In genomic region chr14:122983226-122984215, GRCm38 (mm10) we compare ENCODE assay signal across 8 mouse cellular contexts. TPM values are rescaled to one million over a fixed set of nuclear protein-coding genes. Genes with fewer than 3 reads are reported as not detected.
DNase-seq lines count a peak whose midpoint lies in the region; ATAC-seq lines count a peak whose summit lies in the region.

TSS of gene Tmtc4 (minus strand) at chr14:122984035.

- intact Hi-C loops in heart, postnatal 14 days (cut with DNase I): loop anchor here (1.0 to 10.0 kb wide), 2 partner anchors 19 to 499 kb away; no protein-coding TSS in a partner anchor

- no peaks in the 10 kb centered on the region for H3K36me3 ChIP-seq in forebrain, embryonic 14.5 days (ENCODE audit: control insufficient read depth, insufficient read depth, low read length)
- H3K36me3 ChIP-seq in neural tube, embryonic 15.5 days: no peaks in the 10 kb centered on the region

- H3K4me1 ChIP-seq in forebrain, embryonic 14.5 days (ENCODE audit: control insufficient read depth, insufficient read depth, low read length): peaks cover 18% of the 10 kb centered on the region
- H3K4me1 ChIP-seq in neural tube, embryonic 15.5 days: peaks cover 32% of the 10 kb centered on the region

- under 1% methylated on average over 45 of the region's 54 CpGs for WGBS in forebrain, embryonic 14.5 days
- under 1% methylated on average over 50 of the region's 54 CpGs for WGBS in neural tube, embryonic 15.5 days

- peak within 1 kb of the TSS; percentile 85 for H3K9ac ChIP-seq in forebrain, embryonic 14.5 days (ENCODE audit: low read length)
- peak within 1 kb of the TSS; percentile 78 for H3K9ac ChIP-seq in neural tube, embryonic 15.5 days (replicated peaks)

- DNase-seq in ES-CJ7 (ENCODE audit: low read depth, low spot score): peak; percentile 94
- DNase-seq in cerebellum, adult 11 months: peak; percentile 92
- DNase-seq in forebrain, embryonic 14.5 days (ENCODE audit: low spot score): peak; percentile 98
- DNase-seq in heart, postnatal 14 days: peak; percentile 95
- peak; percentile 95 for DNase-seq in layer of hippocampus, adult 11-12 months (ENCODE audit: low spot score)
- DNase-seq in lung, adult 18-20 months: peak; percentile 97
- peak; percentile 91 to 94 for DNase-seq in thymus, adult 18-20 months

- peak within 1 kb of the TSS; percentile 92 for H3K27ac ChIP-seq in forebrain, embryonic 14.5 days (ENCODE audit: low read depth, low read length)
- peak within 1 kb of the TSS; percentile 94 for H3K27ac ChIP-seq in neural tube, embryonic 15.5 days (replicated peaks)

- no peaks in the 10 kb centered on the region for H3K9me3 ChIP-seq in forebrain, embryonic 14.5 days (replicated peaks; ENCODE audit: control insufficient read depth, low read length)
- no peaks in the 10 kb centered on the region for H3K9me3 ChIP-seq in neural tube, embryonic 15.5 days (replicated peaks)

- peak within 1 kb of the TSS; percentile 82 for H3K4me3 ChIP-seq in forebrain, embryonic 14.5 days (ENCODE audit: low read depth, low read length)
- peak within 1 kb of the TSS; percentile 82 for H3K4me3 ChIP-seq in neural tube, embryonic 15.5 days (replicated peaks)

- no peaks in the 10 kb centered on the region for H3K27me3 ChIP-seq in forebrain, embryonic 14.5 days (replicated peaks; ENCODE audit: control insufficient read depth, insufficient read depth, low read length)
- no peaks in the 10 kb centered on the region for H3K27me3 ChIP-seq in neural tube, embryonic 15.5 days (replicated peaks)

- peak; percentile 99 for ATAC-seq in forebrain, embryonic 14.5 days
- peak; percentile 99 for ATAC-seq in neural tube, embryonic 15.5 days (ENCODE audit: low FRiP score)

- peak within 1 kb of the TSS; percentile 81 for H3K4me2 ChIP-seq in forebrain, embryonic 14.5 days (ENCODE audit: low read length)
- H3K4me2 ChIP-seq in neural tube, embryonic 15.5 days: peak within 1 kb of the TSS; percentile 75

RNA-seq across cellular contexts. Expression of gene Tmtc4, which starts in this region (rescaled TPM):
- 41.5 and 41.8 TPM in 2 replicates for polyA plus RNA-seq in forebrain, embryonic 14.5 days (2014; fragmentation: Nextera tagmentation; extraction: Ambion mirVana)
- 10 to 100 TPM; 11.1 to 12.0 TPM for total RNA-seq in heart, postnatal 14 days (2021)
- polyA plus RNA-seq in neural tube, embryonic 15.5 days (2015; fragmentation: Nextera tagmentation; extraction: Ambion mirVana): 49.0 and 57.2 TPM in 2 replicates

Comparison
In these comparisons a context has a peak if more than half of its experiments do, and no peak if none do; other contexts are left out.
1. Peak in every context shown above with its lines: DNase-seq, ATAC-seq, H3K4me3 ChIP-seq and H3K27ac ChIP-seq.